26 mouse cellular contexts compared by ENCODE assay signal in genomic region chr16:84394895-84395294, GRCm38 (mm10).
A peak's percentile ranks its signal among the peaks of the same experiment; 100 is the strongest.
DNase-seq lines count a peak whose midpoint lies in the region; ATAC-seq lines count a peak whose summit lies in the region.
"Had no signal": no experiment of that assay in that cellular context is flagged by ENCODE, and none has a peak within 500 bp of the region (broad histone marks: within the 10 kb centered on the region; RNA-seq: fewer than 3 reads in every experiment).

No protein-coding gene starts in this region.

- no peak overlapping the region for H3K27ac ChIP-seq in embryonic facial prominence, embryonic 12.5 days
- H3K27ac ChIP-seq in embryonic facial prominence, embryonic 10.5 days (replicated peaks), result no peak overlapping the region
- H3K27ac ChIP-seq in limb, embryonic 12.5 days, result no peak overlapping the region
- no peak overlapping the region for H3K27ac ChIP-seq in limb, embryonic 10.5 days
- H3K27ac ChIP-seq in midbrain, embryonic 13.5 days, result no peak overlapping the region
- no peak overlapping the region for H3K27ac ChIP-seq in midbrain, embryonic 15.5 days
- no peak overlapping the region for H3K27ac ChIP-seq in embryonic facial prominence, embryonic 13.5 days
- H3K27ac ChIP-seq: forebrain, embryonic 10.5 days; forebrain, embryonic 13.5 days; heart, adult 2 months; heart, embryonic 10.5 days; heart, embryonic 13.5 days; hindbrain, embryonic 10.5 days; hindbrain, embryonic 13.5 days had no signal

- no peaks in the 10 kb centered on the region for H3K9me3 ChIP-seq in embryonic facial prominence, embryonic 12.5 days
- H3K9me3 ChIP-seq in embryonic facial prominence, embryonic 10.5 days, result no peaks in the 10 kb centered on the region
- H3K9me3 ChIP-seq in limb, embryonic 12.5 days, result no peaks in the 10 kb centered on the region
- H3K9me3 ChIP-seq in limb, embryonic 10.5 days (replicated peaks), result no peaks in the 10 kb centered on the region
- H3K9me3 ChIP-seq in midbrain, embryonic 13.5 days, result no peaks in the 10 kb centered on the region
- no peaks in the 10 kb centered on the region for H3K9me3 ChIP-seq in midbrain, embryonic 15.5 days
- H3K9me3 ChIP-seq in embryonic facial prominence, embryonic 13.5 days, result no peaks in the 10 kb centered on the region
- H3K9me3 ChIP-seq: forebrain, embryonic 10.5 days; forebrain, embryonic 13.5 days; heart, embryonic 10.5 days; heart, embryonic 13.5 days; hindbrain, embryonic 10.5 days; hindbrain, embryonic 13.5 days had no signal

- peaks cover 4% of the 10 kb centered on the region; the same call in 1 of the 2 replicates for H3K4me1 ChIP-seq in embryonic facial prominence, embryonic 12.5 days
- no peaks in the 10 kb centered on the region for H3K4me1 ChIP-seq in embryonic facial prominence, embryonic 10.5 days
- no peaks in the 10 kb centered on the region; the same call in 1 of the 2 replicates for H3K4me1 ChIP-seq in limb, embryonic 12.5 days (replicated peaks)
- peaks cover 5% of the 10 kb centered on the region for H3K4me1 ChIP-seq in limb, embryonic 10.5 days
- H3K4me1 ChIP-seq in midbrain, embryonic 13.5 days (replicated peaks), result no peaks in the 10 kb centered on the region
- no peaks in the 10 kb centered on the region for H3K4me1 ChIP-seq in midbrain, embryonic 15.5 days
- H3K4me1 ChIP-seq in embryonic facial prominence, embryonic 13.5 days, result no peaks in the 10 kb centered on the region
- H3K4me1 ChIP-seq: forebrain, embryonic 10.5 days; forebrain, embryonic 13.5 days; heart, embryonic 10.5 days; heart, embryonic 13.5 days; hindbrain, embryonic 10.5 days; hindbrain, embryonic 13.5 days had no signal

- 87% methylated on average over 3 of the region's 3 CpGs for WGBS in embryonic facial prominence, embryonic 12.5 days
- 89% methylated on average over 3 of the region's 3 CpGs for WGBS in embryonic facial prominence, embryonic 10.5 days
- WGBS in limb, embryonic 12.5 days, result 88% methylated on average over 3 of the region's 3 CpGs
- WGBS in limb, embryonic 10.5 days, result 76% methylated on average over 3 of the region's 3 CpGs
- 88% methylated on average over 3 of the region's 3 CpGs for WGBS in midbrain, embryonic 13.5 days
- 83% methylated on average over 3 of the region's 3 CpGs for WGBS in midbrain, embryonic 15.5 days
- WGBS in embryonic facial prominence, embryonic 13.5 days, result 93% methylated on average over 3 of the region's 3 CpGs

- H3K27me3 ChIP-seq in embryonic facial prominence, embryonic 12.5 days, result no peaks in the 10 kb centered on the region
- H3K27me3 ChIP-seq in embryonic facial prominence, embryonic 10.5 days (replicated peaks; ENCODE audit: low read depth, poor library complexity, severe bottlenecking), result no peaks in the 10 kb centered on the region
- no peaks in the 10 kb centered on the region for H3K27me3 ChIP-seq in limb, embryonic 12.5 days
- H3K27me3 ChIP-seq in limb, embryonic 10.5 days (ENCODE audit: low read depth, poor library complexity, severe bottlenecking), result no peaks in the 10 kb centered on the region
- no peaks in the 10 kb centered on the region for H3K27me3 ChIP-seq in midbrain, embryonic 13.5 days
- H3K27me3 ChIP-seq in midbrain, embryonic 15.5 days (replicated peaks), result no peaks in the 10 kb centered on the region
- no peaks in the 10 kb centered on the region for H3K27me3 ChIP-seq in embryonic facial prominence, embryonic 13.5 days
- H3K27me3 ChIP-seq: forebrain, embryonic 13.5 days; heart, embryonic 13.5 days; hindbrain, embryonic 13.5 days; Patski had no signal

- H3K36me3 ChIP-seq in embryonic facial prominence, embryonic 12.5 days, result no peaks in the 10 kb centered on the region
- H3K36me3 ChIP-seq in embryonic facial prominence, embryonic 10.5 days (replicated peaks), result no peaks in the 10 kb centered on the region
- H3K36me3 ChIP-seq in limb, embryonic 12.5 days, result no peaks in the 10 kb centered on the region
- H3K36me3 ChIP-seq in limb, embryonic 10.5 days, result no peaks in the 10 kb centered on the region
- H3K36me3 ChIP-seq in midbrain, embryonic 13.5 days, result no peaks in the 10 kb centered on the region
- no peaks in the 10 kb centered on the region for H3K36me3 ChIP-seq in midbrain, embryonic 15.5 days (replicated peaks)
- H3K36me3 ChIP-seq in embryonic facial prominence, embryonic 13.5 days, result no peaks in the 10 kb centered on the region
- H3K36me3 ChIP-seq: forebrain, embryonic 10.5 days; heart, embryonic 10.5 days; heart, embryonic 13.5 days; hindbrain, embryonic 10.5 days; hindbrain, embryonic 13.5 days had no signal

- no peak overlapping the region for H3K9ac ChIP-seq in embryonic facial prominence, embryonic 12.5 days
- no peak overlapping the region for H3K9ac ChIP-seq in limb, embryonic 12.5 days (replicated peaks)
- no peak overlapping the region for H3K9ac ChIP-seq in midbrain, embryonic 13.5 days (replicated peaks)
- no peak overlapping the region for H3K9ac ChIP-seq in midbrain, embryonic 15.5 days
- H3K9ac ChIP-seq in embryonic facial prominence, embryonic 13.5 days, result no peak overlapping the region
- H3K9ac ChIP-seq: forebrain, embryonic 13.5 days; heart, embryonic 13.5 days; hindbrain, embryonic 13.5 days had no signal

- peak; percentile 28; the same call in 1 of the 2 replicates for ATAC-seq in embryonic facial prominence, embryonic 12.5 days (ENCODE audit: insufficient number of reproducible peaks, insufficient read depth, low FRiP score, low TSS enrichment)
- peak; percentile 37; the same call in 1 of the 2 replicates for ATAC-seq in limb, embryonic 12.5 days (ENCODE audit: insufficient number of reproducible peaks, insufficient read depth, low FRiP score, low TSS enrichment, low read depth)
- ATAC-seq in midbrain, embryonic 13.5 days, result peak; percentile 30; the same call in 1 of the 2 replicates
- ATAC-seq in midbrain, embryonic 15.5 days (replicated peaks), result no peak
- ATAC-seq in embryonic facial prominence, embryonic 13.5 days (ENCODE audit: insufficient number of reproducible peaks, insufficient read depth, low FRiP score, low TSS enrichment, low read depth), result peak; percentile 56; the same call in 1 of the 2 replicates
- ATAC-seq: forebrain, embryonic 13.5 days; forebrain, embryonic 16.5 days; hindbrain, embryonic 16.5 days; Patski had no signal

- no peak overlapping the region for H3K4me2 ChIP-seq in embryonic facial prominence, embryonic 12.5 days (replicated peaks)
- H3K4me2 ChIP-seq in limb, embryonic 12.5 days, result no peak overlapping the region
- no peak overlapping the region for H3K4me2 ChIP-seq in midbrain, embryonic 13.5 days (replicated peaks)
- no peak overlapping the region for H3K4me2 ChIP-seq in midbrain, embryonic 15.5 days
- no peak overlapping the region for H3K4me2 ChIP-seq in embryonic facial prominence, embryonic 13.5 days
- H3K4me2 ChIP-seq: forebrain, embryonic 13.5 days; heart, embryonic 13.5 days; hindbrain, embryonic 13.5 days had no signal

- no peak overlapping the region for H3K4me3 ChIP-seq in embryonic facial prominence, embryonic 12.5 days
- H3K4me3 ChIP-seq in embryonic facial prominence, embryonic 10.5 days, result no peak overlapping the region
- H3K4me3 ChIP-seq in limb, embryonic 12.5 days (replicated peaks), result no peak overlapping the region
- no peak overlapping the region for H3K4me3 ChIP-seq in limb, embryonic 10.5 days
- H3K4me3 ChIP-seq in midbrain, embryonic 13.5 days (replicated peaks), result no peak overlapping the region
- H3K4me3 ChIP-seq in midbrain, embryonic 15.5 days, result no peak overlapping the region
- no peak overlapping the region for H3K4me3 ChIP-seq in embryonic facial prominence, embryonic 13.5 days
- H3K4me3 ChIP-seq: forebrain, embryonic 10.5 days; forebrain, embryonic 13.5 days; heart, adult 2 months; heart, embryonic 10.5 days; heart, embryonic 13.5 days; hindbrain, embryonic 10.5 days; hindbrain, embryonic 13.5 days had no signal

- no peak for DNase-seq in embryonic facial prominence, embryonic 10.5 days (ENCODE audit: low spot score)
- no peak for DNase-seq in limb, embryonic 10.5 days (ENCODE audit: low spot score)
- no peak for DNase-seq in MN1 (ENCODE audit: low spot score)
- DNase-seq: adrenal gland, postnatal 10 days; adrenal gland, postnatal 36 days; cerebellum, adult 18-20 months; cerebellum, adult 9-10 months; cerebellum, postnatal 14 days; gastrocnemius, postnatal 10 days; gastrocnemius, postnatal 36 days; heart, adult 2 months; heart, postnatal 36 days had no signal
